Mouse (Mus musculus) liver, embryonic 14.5 days (tissue): ENCODE results near the gene Tsnax. TPM values are rescaled to one million over a fixed set of nuclear protein-coding genes. Genes with fewer than 3 reads are reported as not detected.
A peak's percentile ranks its signal among the peaks of the same experiment; 100 is the strongest.

ENCODE experiments used
- ATAC-seq: fragments of 200-750 bp; cut with Nextera tagmentation; 2 replicates; pipeline ENCODE4 v1.8.0; 2017; ENCODE audit warnings: moderate number of reproducible peaks, mild to moderate bottlenecking, moderate library complexity; ENCODE audit not compliant: insufficient read depth
- DNase-seq, 3 experiments: peaks; one replicate each; pipeline ENCODE4 v3.0.0-alpha.2; 2012 to 2013; ENCODE audit warnings: low read depth in 3 of 3, low spot score in 3 of 3
- H3K27ac ChIP-seq: fragments of 300-500 bp; sonication (generic); 2 replicates; pipeline ENCODE4 v1.5.1; 2014; ENCODE audit warnings: moderate library complexity, mild to moderate bottlenecking, control low read depth, inconsistent platforms
- H3K27me3 ChIP-seq: fragments of 300-500 bp; sonication (generic); 2 replicates; pipeline ENCODE4 v1.6.1; 2014; ENCODE audit warnings: mild to moderate bottlenecking, low read length, moderate library complexity; ENCODE audit not compliant: control insufficient read depth, insufficient read depth
- H3K36me3 ChIP-seq: fragments of 300-500 bp; sonication (generic); replicated peaks from 2 replicates; pipeline ENCODE4 v1.6.1; 2014; ENCODE audit warnings: low read depth; ENCODE audit not compliant: control insufficient read depth, insufficient read depth
- H3K4me1 ChIP-seq, 2 experiments: fragments of 200-500 bp in 1 of 2; fragments of 300-500 bp in 1 of 2; sonication (generic) in 1 of 2; replicated peaks; 2 replicates each; pipeline ENCODE4 v1.6.1; 2012 to 2014; ENCODE audit warnings: antibody characterized with exemption in 1 of 2, inconsistent platforms in 1 of 2, low read length in 1 of 2; ENCODE audit not compliant: control insufficient read depth in 2 of 2, insufficient read depth in 2 of 2
- H3K4me2 ChIP-seq: fragments of 300-500 bp; sonication (generic); 2 replicates; pipeline ENCODE4 v1.6.1; 2014; ENCODE audit warnings: low read depth, mild to moderate bottlenecking, control low read depth, moderate library complexity
- H3K4me3 ChIP-seq, 2 experiments: fragments of 200-500 bp in 1 of 2; fragments of 300-500 bp in 1 of 2; sonication (generic) in 1 of 2; 2 replicates each; pipeline ENCODE4 v1.5.1; 2012 to 2014; ENCODE audit warnings: low read depth in 2 of 2, low read length in 2 of 2, mild to moderate bottlenecking in 2 of 2, control low read depth in 1 of 2, inconsistent platforms in 1 of 2, moderate library complexity in 1 of 2; ENCODE audit not compliant: insufficient read depth in 1 of 2
- H3K9ac ChIP-seq: fragments of 300-500 bp; sonication (generic); replicated peaks from 2 replicates; pipeline ENCODE4 v1.6.1; 2014; ENCODE audit warnings: mild to moderate bottlenecking, control low read depth, moderate library complexity
- H3K9me3 ChIP-seq: fragments of 300-500 bp; sonication (generic); 2 replicates; pipeline ENCODE4 v1.6.1; 2016; ENCODE audit warnings: low read length, mixed read lengths; ENCODE audit not compliant: control insufficient read depth
- CTCF ChIP-seq: IDR thresholded peaks from 2 replicates; pipeline ENCODE4 v1.5.1; 2016; ENCODE audit warnings: antibody characterized with exemption, low read depth, control low read depth
- EP300 ChIP-seq: IDR thresholded peaks from 2 replicates; pipeline ENCODE4 v1.6.1; 2016; ENCODE audit warnings: antibody characterized with exemption, low read depth
- whole genome bisulfite sequencing: fragments of 180-500 bp; shearing (Covaris S2); extraction: QIAGEN DNeasy Blood & Tissue Kit; methylation state at CpG from one replicate; pipeline ENCODE4 v1.1.7; 2014; ENCODE audit not compliant: insufficient replicate concordance; 5-methylcytosine and 5-hydroxymethylcytosine counted together
- polyA plus RNA-seq, 2 experiments: library from polyadenylated mRNA; depleted of rRNA in 1 of 2; stranded (reverse) in 1 of 2; unstranded in 1 of 2; fragments of >200 nt; fragmentation: Nextera tagmentation in 1 of 2; extraction: Ambion mirVana in 1 of 2; gene quantifications; 2 replicates each; pipeline versions ENCODE4 v1.2.1 to v1.2.3; 2012 to 2014

The Tsnax gene
- polyA plus RNA-seq, 2 experiments, result 31.3 to 41.1 TPM

DNA sequence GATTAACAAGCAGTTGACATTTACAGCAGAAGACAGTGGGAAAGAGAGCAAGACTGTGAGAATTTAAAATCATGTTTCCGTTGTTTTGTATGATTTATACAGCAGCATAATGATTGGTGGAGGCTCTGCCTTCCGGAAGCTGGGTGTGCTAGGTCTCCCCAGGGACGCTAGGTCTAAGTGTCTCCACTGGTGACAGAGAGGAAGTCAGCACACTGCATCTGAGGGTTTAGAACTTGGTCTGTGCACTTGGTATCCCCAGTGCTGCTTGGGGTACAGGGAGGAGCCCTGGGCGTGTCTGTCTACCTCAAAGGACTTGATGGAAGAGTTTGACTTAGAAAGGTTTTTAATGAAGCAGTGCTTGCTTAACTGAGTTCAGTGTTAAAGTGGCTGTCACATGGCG lies 16.0 kb downstream of the Tsnax start:
- no peak for DNase-seq
- no peak overlapping the region for H3K4me2 ChIP-seq
- H3K27ac ChIP-seq, result no peak overlapping the region
- no peak for ATAC-seq
- H3K4me1 ChIP-seq, result peaks cover 0 to 6% of the 10 kb centered on the region in 2 experiments; a peak in 1 of 4 replicates
- no peak overlapping the region for H3K4me3 ChIP-seq
- no peaks in the 10 kb centered on the region for H3K9me3 ChIP-seq
- no peak overlapping the region for H3K9ac ChIP-seq
- H3K36me3 ChIP-seq, result peaks cover 27% of the 10 kb centered on the region
- 70% methylated on average over 5 of the region's 5 CpGs for WGBS
- TF ChIP-seq CTCF, result no peak
- no peak for TF ChIP-seq EP300
- no peaks in the 10 kb centered on the region for H3K27me3 ChIP-seq

DNA sequence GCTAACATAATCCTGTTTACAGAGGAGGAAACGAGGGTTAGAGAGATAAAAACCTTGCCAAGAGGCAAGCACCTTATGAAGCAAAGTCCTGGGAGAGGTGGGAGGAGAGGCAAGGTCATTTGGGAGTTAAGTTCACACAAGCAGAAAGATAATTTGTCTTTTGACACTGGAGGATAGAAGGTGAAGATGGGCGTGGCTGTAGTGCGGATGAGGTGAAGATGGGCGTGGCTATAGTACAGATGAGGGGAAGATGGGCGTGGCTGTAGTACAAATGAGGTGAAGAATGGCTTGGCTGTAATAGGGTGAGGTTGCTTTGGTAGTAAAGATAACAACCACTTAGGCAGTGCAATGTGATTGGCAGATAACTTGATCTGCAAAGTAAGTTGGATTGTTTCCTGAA lies 18.5 kb downstream of the Tsnax start:
- WGBS, result 26% methylated on average over 5 of the region's 5 CpGs
- ATAC-seq, result peak; percentile 64; the same call in 1 of the 2 replicates

DNA sequence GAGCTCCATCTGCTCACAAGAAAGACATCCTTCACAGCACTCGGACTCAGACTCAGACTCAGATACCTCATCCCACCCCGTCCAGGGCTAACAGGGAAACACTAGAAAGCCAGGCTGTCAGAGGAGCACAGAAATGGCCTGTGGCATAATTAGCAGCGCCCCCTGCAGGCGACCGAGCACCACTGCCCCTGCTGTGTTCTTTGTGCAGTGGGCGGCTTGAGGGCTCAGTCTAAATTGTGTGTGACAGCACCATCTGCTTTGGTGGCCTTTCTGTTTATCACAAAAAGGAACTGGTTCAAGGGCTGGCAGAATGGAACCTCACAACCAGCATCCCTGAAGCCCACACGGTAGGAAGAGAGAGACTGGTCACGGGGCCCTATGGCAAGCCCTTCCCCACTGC lies 21.9 kb downstream of the Tsnax start:
- Histone ChIP-seq H3K9ac (no peak overlapping the region), H3K4me3 (no peak overlapping the region), H3K9me3 (no peaks in the 10 kb centered on the region), H3K36me3 (peaks cover 6% of the 10 kb centered on the region), H3K27ac (no peak overlapping the region), H3K4me1 (peaks cover 0 to 8% of the 10 kb centered on the region in 2 experiments; a peak in 1 of 4 replicates), H3K27me3 (no peaks in the 10 kb centered on the region), H3K4me2 (no peak overlapping the region)
- DNase-seq, result no peak
- ATAC-seq, result no peak
- WGBS, result 37% methylated on average over 8 of the region's 8 CpGs
- no peak for TF ChIP-seq EP300
- peak; percentile 89 for TF ChIP-seq CTCF

More for the DNA sequence above, 18.5 kb downstream of the Tsnax start:
- Histone ChIP-seq H3K27me3 (no peaks in the 10 kb centered on the region), H3K4me2 (no peak overlapping the region), H3K4me1 (peaks cover 0 to 6% of the 10 kb centered on the region in 2 experiments; a peak in 1 of 4 replicates), H3K27ac (no peak overlapping the region), H3K36me3 (peaks cover 18% of the 10 kb centered on the region), H3K9me3 (no peaks in the 10 kb centered on the region), H3K4me3 (no peak overlapping the region), H3K9ac (no peak overlapping the region)
- peak in 2 of 3 experiments; percentile 28 to 33 for DNase-seq
- TF ChIP-seq EP300 (no peak), CTCF (no peak)

DNA sequence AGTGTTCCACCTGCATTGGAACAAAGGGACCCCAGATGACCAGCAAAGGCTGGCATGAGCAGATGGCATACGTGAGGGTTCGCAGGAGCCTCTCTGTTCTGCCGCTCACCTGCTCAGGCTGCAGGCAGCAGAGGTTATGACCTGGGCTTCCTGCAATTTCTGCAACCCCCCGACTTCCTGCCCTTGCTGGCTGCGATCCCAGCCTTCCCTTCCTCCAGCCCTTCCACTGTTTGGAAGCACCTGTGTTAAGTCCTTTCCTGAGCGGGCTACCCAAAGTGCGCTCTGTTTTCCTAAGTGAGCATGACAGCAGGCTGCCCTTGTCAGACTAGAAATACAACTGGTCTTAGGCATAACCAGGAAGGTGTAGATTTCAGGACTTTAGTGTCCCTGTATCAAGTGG lies 24.3 kb downstream of the Tsnax start:
- no peak overlapping the region for H3K9ac ChIP-seq

DNA sequence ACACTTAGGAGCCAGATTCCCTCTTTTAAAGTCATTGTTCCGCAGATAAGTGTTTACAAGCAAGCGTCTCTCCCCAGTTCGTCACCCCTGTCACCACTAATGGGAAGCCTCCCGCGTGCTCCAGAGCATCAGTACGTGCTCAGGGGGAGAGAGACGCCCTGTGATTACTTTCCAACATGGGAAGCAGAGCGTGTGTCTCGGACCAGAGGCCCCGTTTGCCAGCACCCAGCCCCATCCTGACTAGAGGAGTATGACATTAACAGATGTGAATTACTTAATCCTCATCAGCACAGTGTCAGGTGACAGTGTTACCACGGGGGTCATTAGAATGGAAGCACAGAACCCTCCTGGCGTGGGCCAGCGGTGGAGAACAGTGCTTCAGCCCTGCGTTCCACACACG lies 25.9 kb downstream of the Tsnax start:
- ATAC-seq, result no peak
- Histone ChIP-seq H3K9me3 (no peaks in the 10 kb centered on the region), H3K27me3 (no peaks in the 10 kb centered on the region), H3K27ac (no peak overlapping the region), H3K36me3 (no peaks in the 10 kb centered on the region), H3K4me2 (no peak overlapping the region), H3K9ac (no peak overlapping the region), H3K4me3 (no peak overlapping the region), H3K4me1 (0 out of 4 replicates have a peak, but pooled peaks cover 0 to 2% of the 10 kb centered on the region in 2 experiments)
- 84% methylated on average over 15 of the region's 15 CpGs for WGBS
- TF ChIP-seq CTCF (no peak), EP300 (no peak)
- DNase-seq, result no peak

More for the DNA sequence above, 24.3 kb downstream of the Tsnax start:
- peaks cover 2% of the 10 kb centered on the region for H3K36me3 ChIP-seq
- DNase-seq (peak in 1 of 3 experiments; percentile 9), ATAC-seq (no peak)
- 0 out of 4 replicates have a peak, but pooled peaks cover 0 to 2% of the 10 kb centered on the region in 2 experiments for H3K4me1 ChIP-seq
- H3K27ac ChIP-seq, result no peak overlapping the region
- no peak for TF ChIP-seq CTCF
- TF ChIP-seq EP300, result no peak
- no peak overlapping the region; the same call in 1 of the 2 replicates for H3K4me2 ChIP-seq
- H3K4me3 ChIP-seq, result no peak overlapping the region
- 71% methylated on average over 7 of the region's 7 CpGs for WGBS
- H3K27me3 ChIP-seq, result no peaks in the 10 kb centered on the region
- H3K9me3 ChIP-seq, result no peaks in the 10 kb centered on the region
